Mouse (Mus musculus): Measurements from ENCODE around the gene Gm340. TPM values are rescaled to one million over a fixed set of nuclear protein-coding genes. Genes with fewer than 3 reads are reported as not detected.

The Gm340 gene
- polyA plus RNA-seq, 1 experiment from 2014 or later: 2.1 TPM

DNA sequence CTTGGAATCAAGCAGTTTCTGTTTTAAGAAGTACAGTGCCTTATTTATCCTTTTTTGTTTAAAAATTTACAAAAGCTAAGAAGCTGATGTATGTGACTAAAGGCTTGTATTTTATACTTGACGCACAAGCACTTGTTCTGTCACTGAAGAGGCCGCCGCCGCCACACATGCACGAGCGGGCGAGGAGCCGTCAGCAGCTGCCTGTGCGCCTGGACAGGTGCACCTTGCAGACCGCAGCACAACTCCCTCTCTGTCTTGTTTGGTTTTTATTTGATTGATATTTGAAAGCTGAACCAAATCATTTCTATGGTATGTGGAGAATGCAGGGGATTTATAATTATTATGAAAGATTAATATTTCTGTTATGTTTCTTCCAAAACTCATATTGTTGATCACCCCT, 4.6 kb downstream of the Gm340 start:
- Histone ChIP-seq H3K9ac (no peak overlapping the region), H3K4me1 (no peaks in the 10 kb centered on the region), H3K9me3 (replicated peaks) (no peaks in the 10 kb centered on the region), H3K4me3 (replicated peaks) (no peak overlapping the region), H3K4me2 (replicated peaks) (no peak overlapping the region), H3K27me3 (no peaks in the 10 kb centered on the region), H3K36me3 (peaks cover 37% of the 10 kb centered on the region), H3K27ac (replicated peaks) (no peak overlapping the region)
- ATAC-seq (ENCODE audit: insufficient number of reproducible peaks, low FRiP score, low TSS enrichment, low read depth): no peak
- 80% methylated on average over 10 of the region's 10 CpGs for WGBS

DNA sequence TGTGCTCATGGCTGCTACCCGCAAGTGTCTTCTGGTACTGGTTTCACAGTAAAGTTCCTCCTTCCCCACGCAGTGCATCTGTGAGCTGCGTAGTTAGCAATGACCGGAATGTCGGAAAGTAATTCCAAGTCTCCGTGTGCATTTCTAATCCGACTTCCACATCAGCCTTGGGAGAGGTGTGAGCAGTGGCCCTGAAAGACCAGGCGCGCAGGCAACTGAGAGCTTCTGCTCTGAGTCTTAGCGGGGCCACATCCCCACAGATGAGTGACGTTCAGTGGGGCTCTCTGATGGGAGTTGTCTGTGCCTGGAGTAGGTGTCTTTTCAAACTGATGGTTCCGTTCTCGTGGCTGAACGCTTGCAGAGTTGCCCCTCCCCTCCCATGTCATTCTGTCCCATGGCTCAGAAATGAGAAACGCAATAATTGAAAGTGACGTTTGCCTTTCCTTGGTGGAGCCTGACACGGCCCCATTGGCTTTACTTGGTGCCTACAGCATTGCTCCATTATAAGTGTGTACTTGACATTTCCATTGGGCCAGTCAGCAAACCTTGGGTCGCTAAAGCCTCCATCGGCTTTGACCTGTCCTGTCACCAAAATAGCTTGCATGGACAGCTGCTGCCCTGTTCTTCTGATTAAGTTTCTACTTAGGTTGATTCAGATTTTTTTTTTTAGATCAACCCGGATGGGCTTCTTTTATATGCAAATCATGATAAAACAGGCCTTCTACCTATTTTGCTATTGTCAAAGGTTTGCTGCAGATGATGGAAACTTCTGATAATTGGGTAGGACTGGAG, 5.5 kb downstream of the Gm340 start:
- no peaks in the 10 kb centered on the region for H3K4me1 ChIP-seq
- no peak overlapping the region for H3K4me3 ChIP-seq (replicated peaks)
- H3K4me2 ChIP-seq (replicated peaks): no peak overlapping the region
- 87% methylated on average over 20 of the region's 20 CpGs for WGBS
- no peak overlapping the region for H3K27ac ChIP-seq (replicated peaks)
- no peak overlapping the region for H3K9ac ChIP-seq
- no peak for ATAC-seq (ENCODE audit: insufficient number of reproducible peaks, low FRiP score, low TSS enrichment, low read depth)
- no peaks in the 10 kb centered on the region for H3K27me3 ChIP-seq
- no peaks in the 10 kb centered on the region for H3K9me3 ChIP-seq (replicated peaks)
- H3K36me3 ChIP-seq: peaks cover 28% of the 10 kb centered on the region

DNA sequence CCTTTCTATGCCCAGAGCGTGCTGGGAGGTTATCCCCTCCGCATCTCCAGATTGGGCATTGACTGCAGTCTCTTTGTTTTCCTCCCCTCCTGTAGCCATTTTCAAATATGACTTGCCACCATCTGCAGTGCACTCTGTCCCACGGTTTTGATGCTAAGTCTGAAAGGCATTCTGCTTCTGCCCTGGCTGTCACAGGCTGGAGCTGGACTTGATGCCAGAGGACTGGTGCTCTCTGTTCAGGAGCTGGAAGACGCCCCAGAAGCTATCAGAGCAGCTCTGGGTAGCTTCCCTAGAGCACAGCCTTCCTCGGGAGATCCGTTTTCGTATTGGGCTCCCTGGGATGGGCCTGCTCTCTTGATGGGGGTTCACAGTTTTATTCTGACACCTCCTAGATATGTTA, 6.9 kb downstream of the Gm340 start:
- no peaks in the 10 kb centered on the region for H3K27me3 ChIP-seq
- no peak overlapping the region for H3K9ac ChIP-seq
- no peak for ATAC-seq (ENCODE audit: insufficient number of reproducible peaks, low FRiP score, low TSS enrichment, low read depth)
- no peak overlapping the region for H3K27ac ChIP-seq (replicated peaks)
- 83% methylated on average over 7 of the region's 7 CpGs for WGBS
- no peaks in the 10 kb centered on the region for H3K4me1 ChIP-seq
- no peak overlapping the region for H3K4me3 ChIP-seq (replicated peaks)
- no peaks in the 10 kb centered on the region for H3K9me3 ChIP-seq (replicated peaks)
- peaks cover 14% of the 10 kb centered on the region for H3K36me3 ChIP-seq
- no peak overlapping the region for H3K4me2 ChIP-seq (replicated peaks)

DNA sequence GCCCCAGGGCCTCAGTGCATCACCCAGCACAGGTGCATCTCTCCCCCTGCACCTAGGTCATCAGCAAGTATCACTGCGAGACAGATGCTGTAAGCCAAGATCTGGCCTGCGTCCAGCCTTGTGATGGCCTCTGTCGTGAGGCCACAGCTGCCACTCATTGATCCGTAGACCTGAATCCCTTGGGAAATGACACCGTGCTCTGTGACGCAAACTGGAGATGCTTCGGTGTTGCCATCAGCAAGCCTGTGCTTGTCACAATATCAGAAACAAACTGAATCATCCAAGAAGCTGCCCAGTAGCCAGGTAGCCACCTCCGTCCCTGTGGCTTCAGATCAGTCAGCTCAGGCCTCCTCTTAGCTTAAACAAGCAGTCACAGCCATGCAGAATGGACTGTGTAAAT, 7.5 kb downstream of the Gm340 start:
- no peak overlapping the region for H3K4me2 ChIP-seq (replicated peaks)
- 82% methylated on average over 8 of the region's 8 CpGs for WGBS
- ATAC-seq (ENCODE audit: insufficient number of reproducible peaks, low FRiP score, low TSS enrichment, low read depth): no peak
- peaks cover 8% of the 10 kb centered on the region; the same call in 1 of the 2 replicates for H3K36me3 ChIP-seq
- no peak overlapping the region for H3K27ac ChIP-seq (replicated peaks)
- no peak overlapping the region for H3K4me3 ChIP-seq (replicated peaks)
- H3K27me3 ChIP-seq: no peaks in the 10 kb centered on the region
- H3K4me1 ChIP-seq: no peaks in the 10 kb centered on the region
- H3K9ac ChIP-seq: no peak overlapping the region
- no peaks in the 10 kb centered on the region for H3K9me3 ChIP-seq (replicated peaks)

DNA sequence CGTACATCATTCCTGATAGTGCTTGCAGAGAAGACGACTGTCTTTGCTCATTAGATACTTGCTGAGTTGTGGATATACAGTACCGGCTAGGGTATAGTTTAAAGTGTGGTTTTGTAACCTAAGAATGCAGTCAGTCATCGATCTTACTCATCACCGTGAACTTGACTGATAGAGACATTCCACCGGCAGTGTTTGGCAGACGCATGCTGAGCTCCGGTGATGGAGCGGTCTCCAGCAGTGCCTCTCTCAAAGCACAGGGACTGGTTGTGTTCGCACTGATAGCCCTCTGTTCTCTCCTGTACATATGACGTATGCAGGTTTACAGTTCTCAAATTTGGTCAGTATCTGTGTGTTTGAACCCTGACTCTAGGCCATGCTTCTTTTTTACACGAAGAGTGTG, 9.6 kb downstream of the Gm340 start:
- ATAC-seq (ENCODE audit: insufficient number of reproducible peaks, low FRiP score, low TSS enrichment, low read depth): no peak
- Histone ChIP-seq H3K9ac (no peak overlapping the region), H3K36me3 (peaks cover 3% of the 10 kb centered on the region; the same call in 1 of the 2 replicates), H3K4me2 (replicated peaks) (no peak overlapping the region), H3K9me3 (replicated peaks) (no peaks in the 10 kb centered on the region), H3K27me3 (no peaks in the 10 kb centered on the region), H3K4me1 (no peaks in the 10 kb centered on the region), H3K4me3 (replicated peaks) (no peak overlapping the region), H3K27ac (replicated peaks) (no peak overlapping the region)
- 70% methylated on average over 12 of the region's 12 CpGs for WGBS

DNA sequence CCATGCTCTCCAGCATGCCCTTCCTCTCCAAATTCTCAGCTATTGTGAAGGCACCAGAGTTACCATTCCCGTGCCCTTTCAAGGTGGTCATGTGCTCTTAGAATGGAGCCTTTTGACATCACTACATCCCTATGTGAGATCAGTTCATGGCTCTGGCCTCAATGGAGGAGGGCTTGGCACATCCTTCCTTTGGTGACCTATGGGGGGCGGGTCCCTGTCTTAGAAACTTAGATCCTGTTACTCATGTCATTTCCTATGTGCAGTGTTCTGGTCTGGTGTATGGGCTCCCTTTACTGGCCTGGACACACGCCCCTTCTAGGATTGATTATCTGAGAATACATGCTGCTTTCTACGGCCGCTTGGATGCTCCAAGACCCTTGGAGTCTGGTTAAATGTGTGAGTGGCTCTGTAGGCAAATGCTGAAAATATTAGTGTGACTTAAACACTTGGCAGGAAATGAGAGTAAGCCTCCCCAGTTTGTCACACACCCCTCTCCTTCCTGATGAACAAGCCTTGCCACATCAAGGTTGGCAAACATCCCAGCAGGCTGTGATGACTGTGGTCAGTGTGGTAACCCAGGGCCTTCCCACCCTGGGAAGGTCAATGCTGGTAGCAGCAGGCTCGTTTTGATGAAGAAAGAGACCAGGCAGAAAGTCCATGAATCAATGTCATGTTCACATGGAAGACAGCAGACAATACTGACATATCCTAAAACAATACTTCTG, 15.2 kb downstream of the Gm340 start:
- Histone ChIP-seq H3K4me1 (0 out of 2 replicates have a peak, but pooled peaks cover 6% of the 10 kb centered on the region), H3K4me2 (replicated peaks) (no peak overlapping the region), H3K27me3 (no peaks in the 10 kb centered on the region), H3K27ac (replicated peaks) (no peak overlapping the region), H3K4me3 (replicated peaks) (no peak overlapping the region), H3K9me3 (replicated peaks) (no peaks in the 10 kb centered on the region), H3K36me3 (no peaks in the 10 kb centered on the region), H3K9ac (no peak overlapping the region)
- ATAC-seq (ENCODE audit: insufficient number of reproducible peaks, low FRiP score, low TSS enrichment, low read depth): no peak
- 84% methylated on average over 6 of the region's 6 CpGs for WGBS

DNA sequence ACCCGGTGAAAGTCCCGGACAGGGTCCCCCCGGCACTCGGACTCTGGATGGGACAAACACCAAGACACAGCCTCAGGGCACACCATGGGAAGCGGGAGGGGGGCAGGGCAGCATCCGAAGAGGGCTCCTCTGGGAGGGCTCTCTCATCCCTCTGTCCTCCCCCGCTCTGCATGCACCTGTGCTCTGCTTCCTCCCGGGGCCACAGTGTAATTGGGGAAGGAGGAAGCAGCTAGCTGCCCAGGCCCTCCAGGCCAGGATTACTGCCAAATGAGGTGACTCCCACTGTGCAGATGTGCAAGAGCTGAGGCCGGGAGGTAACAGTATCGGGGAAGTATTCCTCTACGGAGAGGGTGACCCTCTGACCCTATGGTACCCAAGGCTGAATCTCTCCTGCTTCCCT, 18.5 kb downstream of the Gm340 start:
- no peaks in the 10 kb centered on the region for H3K9me3 ChIP-seq (replicated peaks)
- no peak overlapping the region for H3K4me3 ChIP-seq (replicated peaks)
- no peak overlapping the region for H3K27ac ChIP-seq (replicated peaks)
- no peak overlapping the region for H3K4me2 ChIP-seq (replicated peaks)
- no peak for ATAC-seq (ENCODE audit: insufficient number of reproducible peaks, low FRiP score, low TSS enrichment, low read depth)
- H3K27me3 ChIP-seq: no peaks in the 10 kb centered on the region
- H3K36me3 ChIP-seq: no peaks in the 10 kb centered on the region
- no peak overlapping the region for H3K9ac ChIP-seq
- H3K4me1 ChIP-seq: 0 out of 2 replicates have a peak, but pooled peaks cover 6% of the 10 kb centered on the region
- WGBS: 23% methylated on average over 11 of the region's 11 CpGs

DNA sequence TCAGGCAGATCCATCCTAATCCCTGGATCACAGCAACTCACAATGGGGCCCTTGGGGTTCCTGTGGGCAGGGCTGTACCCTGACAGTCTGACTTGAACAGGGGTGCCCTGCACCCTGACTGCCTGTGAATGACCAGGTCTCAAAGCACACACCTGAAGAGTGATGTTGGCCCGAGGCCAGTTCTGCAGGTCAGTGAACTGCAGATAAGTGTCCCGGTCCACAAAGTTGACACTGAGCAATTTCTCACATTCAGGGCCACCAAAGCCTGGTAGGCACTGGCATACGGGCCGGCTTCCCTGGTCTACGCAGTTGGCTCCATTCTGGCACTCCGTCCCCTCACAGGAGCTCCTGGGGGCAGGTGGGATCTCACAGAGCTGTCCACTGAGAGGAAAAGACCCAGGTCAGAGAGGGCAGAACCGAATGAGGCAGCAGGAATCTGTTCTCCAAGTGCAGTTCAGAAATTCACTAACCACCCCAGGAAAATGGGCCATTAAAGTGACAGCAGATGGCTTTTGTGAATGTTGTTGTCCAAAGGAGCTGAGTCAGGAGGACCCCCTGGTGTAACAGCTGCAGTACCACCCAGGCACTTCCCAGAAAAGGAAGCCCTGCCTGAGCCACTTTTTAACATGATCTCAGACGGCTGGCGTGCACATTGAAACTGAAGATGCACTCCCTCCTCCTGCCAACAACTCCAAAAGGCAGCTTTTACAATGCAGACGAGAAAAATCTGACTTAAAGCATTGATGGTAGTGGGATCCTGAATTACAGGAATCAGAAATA, 24.2 kb downstream of the Gm340 start:
- no peaks in the 10 kb centered on the region for H3K4me1 ChIP-seq
- H3K9ac ChIP-seq: no peak overlapping the region
- no peak overlapping the region for H3K4me2 ChIP-seq (replicated peaks)
- ATAC-seq (ENCODE audit: insufficient number of reproducible peaks, low FRiP score, low TSS enrichment, low read depth): no peak
- H3K9me3 ChIP-seq (replicated peaks): no peaks in the 10 kb centered on the region
- WGBS: 63% methylated on average over 10 of the region's 10 CpGs
- no peaks in the 10 kb centered on the region for H3K36me3 ChIP-seq
- H3K27ac ChIP-seq (replicated peaks): no peak overlapping the region
- H3K4me3 ChIP-seq (replicated peaks): no peak overlapping the region
- H3K27me3 ChIP-seq: no peaks in the 10 kb centered on the region

DNA sequence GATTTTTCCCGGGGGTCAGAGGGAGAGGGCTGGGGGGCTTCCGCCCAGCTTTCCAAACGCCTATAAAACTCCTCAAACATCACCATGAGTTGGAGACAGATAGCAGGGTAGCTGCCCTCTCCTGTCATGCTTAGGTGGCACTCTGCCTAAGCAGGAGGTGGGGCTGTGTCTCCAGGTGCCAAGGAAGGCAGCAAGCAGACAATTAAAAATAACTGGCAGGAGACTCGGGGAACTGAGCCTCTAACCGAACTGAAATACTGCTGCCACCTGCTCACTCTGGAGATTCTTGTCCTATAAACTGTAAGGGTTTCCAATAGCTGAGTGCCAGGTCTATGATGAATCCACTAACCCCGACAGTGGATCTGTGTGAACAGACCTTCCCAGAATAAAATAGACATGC, 29.5 kb downstream of the Gm340 start:
- Histone ChIP-seq H3K27ac (replicated peaks) (no peak overlapping the region), H3K9ac (no peak overlapping the region), H3K36me3 (no peaks in the 10 kb centered on the region), H3K4me2 (replicated peaks) (no peak overlapping the region), H3K4me1 (peaks cover 15% of the 10 kb centered on the region; the same call in 1 of the 2 replicates), H3K27me3 (peaks cover 17% of the 10 kb centered on the region), H3K9me3 (replicated peaks) (no peaks in the 10 kb centered on the region), H3K4me3 (replicated peaks) (no peak overlapping the region)
- no peak for ATAC-seq (ENCODE audit: insufficient number of reproducible peaks, low FRiP score, low TSS enrichment, low read depth)
- WGBS: 74% methylated on average over 6 of the region's 6 CpGs

DNA sequence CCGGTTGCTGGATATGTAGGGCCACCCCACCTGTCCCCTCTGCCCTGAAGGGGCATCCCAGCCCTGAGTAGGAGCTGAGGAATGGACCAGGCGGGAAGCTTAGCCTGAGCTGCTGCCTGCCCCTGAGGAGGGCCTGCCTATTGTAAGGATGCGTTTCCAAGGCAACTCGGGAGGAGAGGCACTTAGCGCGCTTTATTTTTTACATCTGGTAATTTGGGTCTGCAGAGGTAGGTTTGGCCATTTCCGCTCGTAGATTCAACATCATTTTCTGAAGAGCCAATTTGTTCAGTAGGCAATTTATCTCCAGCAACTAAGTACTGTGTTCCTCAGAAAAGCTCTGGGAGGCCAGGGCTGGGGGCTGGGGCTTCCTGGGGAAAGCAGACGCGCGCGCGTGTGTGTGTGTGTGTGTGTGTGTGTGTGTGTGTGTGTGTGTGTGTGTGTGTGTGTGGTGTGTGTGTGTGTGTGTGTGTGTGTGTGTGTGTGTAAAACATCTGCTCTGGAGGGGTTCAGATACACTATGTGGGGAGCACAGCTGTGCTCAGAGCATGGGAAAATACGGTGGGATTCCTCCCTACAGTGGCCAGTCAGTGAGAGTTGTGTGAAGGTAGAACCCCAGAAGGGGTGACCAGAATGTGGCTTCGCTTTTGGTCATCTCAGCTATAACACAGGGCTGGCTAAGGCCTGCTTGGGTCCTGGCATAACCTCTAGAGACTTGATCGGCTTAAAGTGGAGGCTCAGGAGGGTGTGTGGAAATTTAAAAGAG, 31.3 kb downstream of the Gm340 start:
- H3K4me1 ChIP-seq: peaks cover 31% of the 10 kb centered on the region
- no peak overlapping the region for H3K9ac ChIP-seq
- no peak overlapping the region for H3K27ac ChIP-seq (replicated peaks)
- H3K36me3 ChIP-seq: no peaks in the 10 kb centered on the region
- WGBS: 21% methylated on average over 16 of the region's 16 CpGs
- H3K9me3 ChIP-seq (replicated peaks): no peaks in the 10 kb centered on the region
- H3K27me3 ChIP-seq: peaks cover 18% of the 10 kb centered on the region
- no peak overlapping the region for H3K4me2 ChIP-seq (replicated peaks)
- no peak overlapping the region for H3K4me3 ChIP-seq (replicated peaks)
- ATAC-seq (ENCODE audit: insufficient number of reproducible peaks, low FRiP score, low TSS enrichment, low read depth): no peak
